Mouse (Mus musculus): ENCODE data around the gene Thbd.

- TF ChIP-seq CTCF (IDR thresholded peaks at IDR 0.05; ENCODE audit: low read depth) (no peak), EP300 (optimal IDR thresholded peaks at IDR 0.05) (no peak)
Observed at GRCm38 (mm10) chr2:148445616-148446015, 37.6 kb upstream of the Thbd start.
